Mouse (Mus musculus): ENCODE data around the gene Clec2g. TPM values are rescaled to one million over a fixed set of nuclear protein-coding genes. Genes with fewer than 3 reads are reported as not detected.
"Not testable (repeated sequence)": the region's sequence is repeated elsewhere in the genome, so short reads cannot be mapped to it uniquely, and the experiment has no call there.

Clec2g gene
- polyA plus RNA-seq, 1 experiment: not detected

GRCm38 (mm10) chr6:128964519-128964918 lies 30.3 kb downstream of the Clec2g start:
- no peaks in the 10 kb centered on the region for H3K27me3 ChIP-seq (replicated peaks; ENCODE audit: control insufficient read depth, insufficient read depth, low read length)
- no peaks in the 10 kb centered on the region for H3K4me1 ChIP-seq (ENCODE audit: control insufficient read depth, insufficient read depth, low read length)
- H3K27ac ChIP-seq (ENCODE audit: insufficient read depth, low read depth, low read length): no peak overlapping the region
- no peaks in the 10 kb centered on the region for H3K36me3 ChIP-seq (ENCODE audit: control insufficient read depth, insufficient read depth, low read length)
- H3K4me3 ChIP-seq (ENCODE audit: insufficient read depth, low read depth, low read length): no peak overlapping the region
- TF ChIP-seq POLR2A (IDR thresholded peaks at IDR 0.05; ENCODE audit: low read depth, low read length) (no peak), CTCF (conservative IDR thresholded peaks at IDR 0.05; ENCODE audit: insufficient read depth, insufficient read length, low read depth, low read length) (no peak)
- DNase-seq: no peak

DNA sequence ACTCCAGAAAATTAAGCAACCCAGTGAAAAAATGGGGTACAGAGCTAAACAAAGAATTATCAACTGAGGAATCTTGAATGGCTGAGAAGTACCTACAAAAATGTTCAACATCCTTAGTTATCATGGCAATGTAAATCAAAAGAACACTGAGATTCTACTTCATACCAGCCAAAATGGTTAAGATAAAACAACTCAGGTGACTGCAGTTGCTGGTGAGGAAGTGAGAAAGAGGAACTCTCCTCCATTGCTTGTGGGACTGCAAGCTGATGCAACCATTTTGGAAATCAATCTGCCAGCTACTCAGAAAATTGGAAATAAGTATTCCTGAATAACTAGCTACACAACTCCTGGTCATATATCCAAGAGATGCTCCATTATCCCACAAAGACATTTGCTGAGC lies 34.3 kb downstream of the Clec2g start:
- Histone ChIP-seq H3K36me3 (ENCODE audit: control insufficient read depth, insufficient read depth, low read length) (no peaks in the 10 kb centered on the region), H3K4me1 (ENCODE audit: control insufficient read depth, insufficient read depth, low read length) (no peaks in the 10 kb centered on the region), H3K27me3 (replicated peaks; ENCODE audit: control insufficient read depth, insufficient read depth, low read length) (no peaks in the 10 kb centered on the region), H3K4me3 (ENCODE audit: insufficient read depth, low read depth, low read length) (no peak overlapping the region), H3K27ac (ENCODE audit: insufficient read depth, low read depth, low read length) (no peak overlapping the region)
- DNase-seq: no peak
- TF ChIP-seq CTCF (conservative IDR thresholded peaks at IDR 0.05; ENCODE audit: insufficient read depth, insufficient read length, low read depth, low read length) (no peak), POLR2A (IDR thresholded peaks at IDR 0.05; ENCODE audit: low read depth, low read length) (no peak)

GRCm38 (mm10) chr6:128969741-128970140 lies 35.6 kb downstream of the Clec2g start:
- 93% methylated on average over 1 of the region's 1 CpGs for whole genome bisulfite sequencing
- no peak for DNase-seq
- H3K27me3 ChIP-seq (replicated peaks; ENCODE audit: control insufficient read depth, insufficient read depth, low read length): no peaks in the 10 kb centered on the region
- TF ChIP-seq POLR2A (IDR thresholded peaks at IDR 0.05; ENCODE audit: low read depth, low read length) (no peak), CTCF (conservative IDR thresholded peaks at IDR 0.05; ENCODE audit: insufficient read depth, insufficient read length, low read depth, low read length) (no peak)
- H3K4me1 ChIP-seq (ENCODE audit: control insufficient read depth, insufficient read depth, low read length): no peaks in the 10 kb centered on the region
- no peak overlapping the region for H3K27ac ChIP-seq (ENCODE audit: insufficient read depth, low read depth, low read length)
- no peaks in the 10 kb centered on the region for H3K36me3 ChIP-seq (ENCODE audit: control insufficient read depth, insufficient read depth, low read length)
- H3K4me3 ChIP-seq (ENCODE audit: insufficient read depth, low read depth, low read length): no peak overlapping the region

DNA sequence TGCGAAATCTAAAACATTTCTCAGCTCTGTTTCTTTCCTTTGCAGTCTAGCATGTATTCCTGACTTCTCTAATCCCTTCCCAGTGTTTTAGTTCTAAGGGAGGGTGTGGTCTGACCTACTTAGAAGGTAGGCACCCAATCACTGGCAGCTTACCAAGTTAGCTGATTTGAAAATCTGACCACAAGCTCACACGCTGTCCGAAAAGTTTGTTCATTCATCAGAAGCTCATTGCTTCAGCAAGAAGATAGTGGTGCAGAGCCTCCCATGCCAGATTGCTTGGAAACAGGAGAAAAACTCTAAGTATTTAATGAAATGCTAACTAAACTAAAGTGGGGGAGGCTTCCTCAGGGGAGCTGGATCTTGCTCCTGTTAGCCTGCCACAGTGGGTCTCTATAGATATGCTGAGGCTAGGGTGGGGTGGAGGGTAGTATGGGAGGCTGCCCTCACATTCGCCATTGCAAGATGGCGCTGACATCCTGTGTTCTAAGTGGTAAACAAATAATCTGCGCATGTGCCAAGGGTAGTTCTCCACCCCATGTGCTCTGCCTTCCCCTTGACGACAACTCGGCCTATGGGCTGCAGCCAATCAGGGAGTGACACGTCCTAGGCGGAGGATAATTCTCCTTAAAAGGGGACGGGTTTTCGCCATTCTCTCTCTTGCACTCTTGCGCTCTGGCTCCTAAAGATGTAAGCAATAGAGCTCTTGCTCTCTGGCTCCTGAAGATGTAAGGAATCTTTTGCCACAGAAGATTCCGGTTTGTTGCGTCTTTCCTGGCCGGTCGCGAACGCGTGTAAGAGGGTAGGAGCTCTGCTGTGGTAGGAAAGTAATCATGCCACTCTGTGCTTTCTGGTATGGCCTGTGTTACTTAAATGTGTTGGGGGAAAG lies 36.6 kb downstream of the Clec2g start:
- WGBS: 96% methylated on average over 20 of the region's 20 CpGs
- not testable (repeated sequence) for H3K27me3 ChIP-seq (replicated peaks; ENCODE audit: control insufficient read depth, insufficient read depth, low read length); H3K36me3 ChIP-seq (ENCODE audit: control insufficient read depth, insufficient read depth, low read length); H3K4me1 ChIP-seq (ENCODE audit: control insufficient read depth, insufficient read depth, low read length); H3K27ac ChIP-seq (ENCODE audit: insufficient read depth, low read depth, low read length); DNase-seq; H3K4me3 ChIP-seq (ENCODE audit: insufficient read depth, low read depth, low read length)

- no peak for DNase-seq
- no peaks in the 10 kb centered on the region for H3K36me3 ChIP-seq (ENCODE audit: control insufficient read depth, insufficient read depth, low read length)
- H3K4me3 ChIP-seq (ENCODE audit: insufficient read depth, low read depth, low read length): no peak overlapping the region
- 62% methylated on average over 1 of the region's 1 CpGs for whole genome bisulfite sequencing
- TF ChIP-seq CTCF (conservative IDR thresholded peaks at IDR 0.05; ENCODE audit: insufficient read depth, insufficient read length, low read depth, low read length) (no peak), POLR2A (IDR thresholded peaks at IDR 0.05; ENCODE audit: low read depth, low read length) (no peak)
- H3K27me3 ChIP-seq (replicated peaks; ENCODE audit: control insufficient read depth, insufficient read depth, low read length): no peaks in the 10 kb centered on the region
- no peak overlapping the region for H3K27ac ChIP-seq (ENCODE audit: insufficient read depth, low read depth, low read length)
- no peaks in the 10 kb centered on the region for H3K4me1 ChIP-seq (ENCODE audit: control insufficient read depth, insufficient read depth, low read length)
These were observed 37.3 kb downstream of the Clec2g start for GRCm38 (mm10) chr6:128971394-128972039.

DNA sequence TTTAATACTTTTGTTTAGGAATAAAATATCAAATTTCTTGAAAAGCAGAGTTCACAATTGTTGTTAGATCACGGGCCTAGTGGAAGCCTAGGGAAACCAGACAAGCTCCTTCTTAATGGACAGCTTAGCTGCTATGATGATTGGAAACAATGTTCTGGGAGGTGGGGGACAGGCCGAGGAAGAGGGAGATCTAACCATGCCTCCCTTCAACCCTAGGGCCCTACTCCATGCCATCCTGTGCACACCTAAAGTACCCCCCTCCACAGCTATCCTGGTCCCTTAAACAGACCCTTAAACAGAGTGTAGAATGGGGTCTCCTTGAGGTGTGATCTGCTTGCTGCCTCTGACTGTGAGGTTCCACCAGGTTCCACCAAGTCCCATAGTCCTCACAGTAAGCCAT lies 38.0 kb downstream of the Clec2g start:
- H3K4me1 ChIP-seq (ENCODE audit: control insufficient read depth, insufficient read depth, low read length): no peaks in the 10 kb centered on the region
- no peak overlapping the region for H3K4me3 ChIP-seq (ENCODE audit: insufficient read depth, low read depth, low read length)
- TF ChIP-seq CTCF (conservative IDR thresholded peaks at IDR 0.05; ENCODE audit: insufficient read depth, insufficient read length, low read depth, low read length): no peak
- no peak for TF ChIP-seq POLR2A (IDR thresholded peaks at IDR 0.05; ENCODE audit: low read depth, low read length)
- H3K27ac ChIP-seq (ENCODE audit: insufficient read depth, low read depth, low read length): no peak overlapping the region
- DNase-seq: no peak
- no peaks in the 10 kb centered on the region for H3K36me3 ChIP-seq (ENCODE audit: control insufficient read depth, insufficient read depth, low read length)
- 88% methylated on average over 2 of the region's 2 CpGs for WGBS
- no peaks in the 10 kb centered on the region for H3K27me3 ChIP-seq (replicated peaks; ENCODE audit: control insufficient read depth, insufficient read depth, low read length)

- 87% methylated on average over 5 of the region's 5 CpGs for WGBS
- H3K4me3 ChIP-seq (ENCODE audit: insufficient read depth, low read depth, low read length): no peak overlapping the region
- TF ChIP-seq CTCF (conservative IDR thresholded peaks at IDR 0.05; ENCODE audit: insufficient read depth, insufficient read length, low read depth, low read length) (no peak), POLR2A (IDR thresholded peaks at IDR 0.05; ENCODE audit: low read depth, low read length) (no peak)
- no peaks in the 10 kb centered on the region for H3K4me1 ChIP-seq (ENCODE audit: control insufficient read depth, insufficient read depth, low read length)
- H3K36me3 ChIP-seq (ENCODE audit: control insufficient read depth, insufficient read depth, low read length): no peaks in the 10 kb centered on the region
- no peaks in the 10 kb centered on the region for H3K27me3 ChIP-seq (replicated peaks; ENCODE audit: control insufficient read depth, insufficient read depth, low read length)
- H3K27ac ChIP-seq (ENCODE audit: insufficient read depth, low read depth, low read length): no peak overlapping the region
- no peak for DNase-seq
These were observed 38.7 kb downstream of the Clec2g start for GRCm38 (mm10) chr6:128972687-128973438.
